Mouse (Mus musculus) T-helper 2 cell (primary cell): ENCODE results near the gene Sectm1a.
"Not testable (repeated sequence)": the region's sequence is repeated elsewhere in the genome, so short reads cannot be mapped to it uniquely, and the experiment has no call there.

Experiments
- in situ Hi-C: fragments of 300-600 bp; cut with MboI, MseI; formaldehyde crosslinking; loops from one replicate; pipeline ENCODE4 v1.15.1; 2025; ENCODE audit warnings: high pct_unique_total_duplicates

Sectm1a gene

DNA sequence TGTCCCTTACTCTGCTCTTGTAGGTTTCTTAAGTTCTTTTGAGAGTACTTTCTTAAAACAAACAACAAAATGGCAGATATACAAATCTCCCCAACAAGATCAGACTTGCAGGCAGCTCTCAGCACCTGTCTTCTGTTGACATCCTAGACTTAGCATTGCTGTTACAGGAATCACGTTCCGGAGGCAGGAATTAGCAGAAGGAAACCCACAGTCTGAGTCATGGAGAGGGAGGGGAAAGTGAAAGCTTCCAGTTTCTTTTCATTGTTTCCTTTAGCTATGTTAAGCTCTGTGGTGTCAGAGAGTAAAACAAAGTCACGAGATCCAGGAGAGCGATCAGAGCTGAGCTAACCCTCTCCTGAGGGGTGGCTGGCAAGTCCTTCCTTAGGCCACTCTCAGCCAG, 9.9 kb upstream of the Sectm1a start:
- in situ Hi-C loops: no loop called here

DNA sequence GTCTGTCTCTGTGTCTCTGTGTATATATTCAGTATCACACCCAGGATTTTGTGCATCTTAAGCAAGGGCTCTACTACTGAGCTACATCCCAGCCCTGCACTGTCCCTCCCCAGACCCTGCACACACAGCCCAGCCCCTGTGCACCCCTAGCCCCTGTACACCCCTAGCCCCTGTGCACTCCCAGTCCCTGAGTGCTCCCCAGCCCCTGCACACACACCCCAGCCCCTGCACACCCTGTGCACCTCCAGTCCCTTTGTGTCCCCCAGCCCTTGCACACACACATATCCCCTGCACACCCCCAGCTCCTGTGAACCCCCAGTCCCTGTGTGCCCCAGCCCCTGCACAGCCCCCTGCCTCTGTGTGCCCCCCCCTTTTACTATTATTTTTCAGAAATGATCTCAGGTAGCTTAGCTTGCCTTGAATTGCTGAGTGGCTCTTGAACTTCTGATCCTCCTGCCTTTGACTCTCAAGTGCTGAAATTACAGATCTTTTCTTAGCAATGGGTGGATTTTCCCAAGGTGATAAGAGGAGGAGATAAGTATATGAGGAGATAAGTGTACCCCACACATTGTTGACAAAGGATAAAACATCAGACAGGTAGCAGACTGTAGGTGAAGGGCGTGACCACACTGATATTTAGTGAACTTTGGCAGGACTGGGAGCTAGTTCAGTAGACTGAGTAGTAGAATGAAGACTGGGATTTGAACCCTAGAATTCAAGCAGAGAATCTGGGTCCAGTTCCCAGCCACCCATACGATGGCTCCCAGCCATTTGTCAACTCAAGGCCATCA, 8.9 kb upstream of the Sectm1a start:
- in situ Hi-C loops: no loop called here

DNA sequence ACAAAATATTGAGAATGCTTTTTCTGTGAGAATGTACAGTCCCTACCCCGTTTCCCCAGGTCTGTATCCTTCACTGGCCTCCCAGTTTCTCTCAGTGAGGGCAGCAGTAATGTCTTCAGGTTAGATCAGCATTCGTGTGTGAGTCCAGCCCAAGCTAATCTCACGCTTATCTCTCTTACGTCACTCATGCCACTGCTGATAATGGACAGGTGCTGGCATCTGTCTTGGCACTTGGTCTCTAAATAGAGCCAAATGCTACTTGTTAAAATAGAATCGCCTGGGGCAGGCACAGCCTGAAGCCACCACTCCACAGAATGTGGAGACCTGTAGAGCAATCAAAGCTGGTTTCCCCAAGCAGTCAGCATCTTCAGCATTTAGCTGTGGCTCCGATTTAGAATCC, 8.0 kb upstream of the Sectm1a start:
- in situ Hi-C loops: no loop called here

DNA sequence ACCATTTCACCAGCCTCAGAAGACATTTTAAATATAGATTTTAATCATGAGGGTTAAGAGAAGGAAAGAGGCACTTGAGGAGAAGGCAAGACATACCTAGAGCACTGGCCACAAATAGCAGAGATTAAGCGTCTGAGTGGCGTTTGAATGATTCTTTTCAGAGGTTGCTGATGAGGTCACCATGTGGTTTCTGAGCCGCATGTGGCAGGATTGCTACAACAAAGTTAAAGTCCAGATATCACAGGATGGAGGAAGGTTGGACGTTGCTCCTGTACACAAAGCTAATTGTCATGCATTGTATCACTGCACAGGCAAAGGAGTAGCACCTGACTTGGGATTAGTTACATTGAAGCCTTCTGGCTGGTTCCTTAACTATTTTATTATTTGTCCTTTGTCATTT, 5.3 kb upstream of the Sectm1a start:
- in situ Hi-C loops: no loop called here

DNA sequence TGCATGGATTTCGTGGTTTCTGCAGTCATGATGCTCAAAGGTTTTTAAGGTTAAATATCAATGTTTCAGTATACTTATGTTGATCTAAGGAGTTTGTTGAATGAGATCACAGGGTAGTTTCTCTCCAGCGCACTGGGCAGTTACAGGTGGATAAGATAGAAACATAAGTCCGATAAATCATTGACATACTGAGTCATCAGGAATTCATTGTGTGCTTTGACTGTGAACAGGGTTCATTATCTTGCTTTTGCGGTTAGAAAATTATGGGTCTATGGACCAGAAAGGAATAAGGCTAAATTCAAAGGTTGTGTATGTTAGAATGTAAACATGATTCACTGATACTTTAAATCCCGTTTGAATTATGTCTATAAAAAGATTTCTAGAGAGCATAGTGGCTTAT, 4.2 kb upstream of the Sectm1a start:
- in situ Hi-C loops: no loop called here

DNA sequence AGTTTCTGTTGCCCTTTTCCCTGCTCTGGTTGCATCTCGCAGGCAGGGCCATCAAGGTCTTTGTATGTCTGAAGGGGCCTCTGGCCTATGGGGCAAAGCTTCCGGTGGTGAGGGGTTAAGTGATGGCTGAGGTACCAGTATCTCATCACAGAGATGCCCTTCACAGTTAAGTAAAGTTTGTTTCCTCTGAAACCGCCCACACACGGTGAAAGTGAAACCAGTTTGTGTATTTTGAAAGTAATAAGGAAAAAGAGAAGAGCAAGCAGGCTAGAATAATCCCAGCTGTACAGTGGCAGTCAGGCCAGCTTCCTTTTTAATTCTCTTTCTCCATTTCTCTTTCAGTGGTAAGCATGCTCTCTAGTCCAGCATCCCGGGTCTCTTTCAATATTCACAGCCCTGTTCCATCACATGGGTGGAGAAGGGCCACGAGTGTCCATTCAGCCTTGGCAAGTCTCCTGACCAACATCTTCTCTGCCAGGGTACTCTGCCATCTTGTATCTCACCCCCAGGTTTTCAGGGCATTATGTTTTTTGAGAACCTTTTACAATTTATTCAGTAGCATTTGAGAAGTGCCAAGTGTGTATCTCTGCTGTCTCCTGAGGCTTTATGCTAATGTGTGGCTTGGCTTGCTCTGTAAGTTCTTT, 2.0 kb upstream of the Sectm1a start:
- in situ Hi-C loops: no loop called here

DNA sequence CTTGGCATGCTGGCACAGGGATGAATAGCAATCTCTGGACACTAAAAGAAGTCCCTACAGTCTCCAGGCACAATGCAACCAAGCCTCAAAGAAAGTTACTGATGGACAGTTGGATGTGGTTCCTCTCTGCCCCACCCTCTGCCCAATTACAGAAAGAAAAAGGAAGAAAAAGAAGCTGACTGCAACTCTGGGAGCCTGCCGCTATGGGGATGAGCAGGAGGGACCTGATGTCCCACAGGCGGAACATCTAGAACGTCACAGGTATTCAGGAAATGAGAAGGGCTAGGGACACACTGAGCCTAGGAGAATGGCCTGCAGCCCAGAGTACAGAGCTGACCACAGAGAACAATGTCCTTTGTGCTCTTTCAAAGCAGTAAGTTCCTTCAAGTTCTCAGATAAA, 1.2 kb upstream of the Sectm1a start:
- in situ Hi-C loops: no loop called here

DNA sequence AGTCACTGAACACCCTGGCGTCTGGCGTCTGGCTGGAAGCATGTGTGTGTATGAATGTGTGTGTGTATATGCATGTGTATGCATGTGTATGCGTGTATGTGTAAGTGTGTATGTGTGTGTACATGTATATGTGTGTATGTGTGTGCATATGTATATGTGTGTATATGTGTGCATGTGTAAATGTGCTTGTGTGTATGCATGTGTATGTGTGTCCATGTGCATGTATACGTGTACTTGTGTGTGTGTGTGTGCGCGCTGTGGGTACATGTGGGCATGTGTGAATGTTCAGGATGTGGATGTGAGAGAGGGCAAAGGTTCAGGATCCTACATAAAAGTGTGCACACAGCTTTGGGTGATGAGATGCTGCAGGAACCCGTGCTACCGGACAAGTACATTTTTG, 690 bp downstream of the Sectm1a start:
- in situ Hi-C loops: no loop called here

DNA sequence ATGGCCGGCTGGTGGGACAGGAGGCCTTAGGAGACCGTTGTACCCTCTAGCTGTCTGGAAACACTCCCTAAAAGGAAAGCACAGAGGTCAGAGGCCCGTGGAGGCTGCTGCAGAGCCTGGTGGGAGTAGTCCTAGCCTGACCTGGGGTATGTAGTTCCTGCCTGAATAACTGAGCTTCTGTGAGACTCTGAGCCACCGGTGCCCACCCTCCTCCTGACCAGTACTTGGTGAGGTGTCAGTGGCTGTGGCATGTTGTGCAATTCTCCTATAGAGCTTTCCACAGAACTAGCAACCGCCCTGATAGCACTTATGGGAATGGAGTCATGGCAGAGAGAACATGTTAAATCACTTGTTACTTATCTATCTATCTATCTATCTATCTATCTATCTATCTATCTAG, 5.4 kb downstream of the Sectm1a start:
- in situ Hi-C loops: no loop called here

DNA sequence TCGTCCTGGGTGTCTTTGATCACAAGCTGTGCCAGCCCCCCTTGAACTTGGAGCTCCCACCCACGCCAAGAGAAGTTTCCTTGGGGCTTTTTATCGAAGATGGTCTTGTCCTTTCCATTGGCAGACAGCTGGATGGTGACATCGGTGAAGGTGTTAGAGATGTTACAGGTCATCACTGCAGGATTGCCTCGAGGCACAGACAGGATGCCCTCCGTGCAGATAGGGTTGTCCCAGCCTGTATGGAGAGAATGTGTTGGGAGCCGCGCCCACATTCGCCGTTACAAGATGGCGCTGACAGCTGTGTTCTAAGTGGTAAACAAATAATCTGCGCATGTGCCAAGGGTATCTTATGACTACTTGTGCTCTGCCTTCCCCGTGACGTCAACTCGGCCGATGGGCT, 11.4 kb downstream of the Sectm1a start:
- in situ Hi-C loops: not testable (repeated sequence)

DNA sequence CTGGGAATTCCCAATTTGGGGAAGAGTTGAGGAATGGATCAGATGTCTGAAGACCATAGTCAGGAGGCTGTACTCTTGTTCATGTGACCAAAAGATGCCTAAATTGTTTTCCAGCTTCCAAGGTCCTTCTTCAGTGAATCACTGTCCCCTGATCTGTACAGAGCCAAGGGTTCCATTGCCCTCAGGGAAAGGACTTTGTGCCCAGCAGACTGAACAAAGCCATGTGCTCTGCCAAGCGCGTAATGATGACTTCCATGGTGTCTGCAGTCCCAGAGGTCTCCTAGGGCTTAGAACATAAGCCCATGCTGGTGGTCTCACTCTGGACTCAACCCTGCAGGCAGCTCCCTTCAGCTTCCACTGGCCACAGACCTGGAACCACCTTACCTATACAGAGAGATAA, 13.1 kb downstream of the Sectm1a start:
- in situ Hi-C loops: no loop called here

DNA sequence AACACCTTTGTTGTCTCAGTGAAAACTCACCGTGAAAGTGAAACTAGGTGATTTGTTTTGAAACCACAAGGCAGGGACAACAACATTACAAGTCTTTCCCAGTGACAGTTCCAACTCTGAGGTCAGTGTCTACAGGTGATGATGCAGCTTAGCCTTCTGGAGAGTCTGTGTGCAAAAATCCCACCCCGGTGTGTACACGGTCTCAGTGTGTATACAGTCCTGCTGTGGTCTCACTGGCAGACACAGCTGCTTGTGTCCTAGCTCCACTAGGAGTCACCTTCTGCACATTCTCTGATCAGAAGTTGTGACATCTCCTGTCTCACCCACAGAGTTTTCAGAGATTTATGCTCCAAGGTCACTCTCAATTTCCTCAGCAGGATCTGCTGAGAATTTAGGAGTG, 16.8 kb downstream of the Sectm1a start:
- in situ Hi-C loops: no loop called here

DNA sequence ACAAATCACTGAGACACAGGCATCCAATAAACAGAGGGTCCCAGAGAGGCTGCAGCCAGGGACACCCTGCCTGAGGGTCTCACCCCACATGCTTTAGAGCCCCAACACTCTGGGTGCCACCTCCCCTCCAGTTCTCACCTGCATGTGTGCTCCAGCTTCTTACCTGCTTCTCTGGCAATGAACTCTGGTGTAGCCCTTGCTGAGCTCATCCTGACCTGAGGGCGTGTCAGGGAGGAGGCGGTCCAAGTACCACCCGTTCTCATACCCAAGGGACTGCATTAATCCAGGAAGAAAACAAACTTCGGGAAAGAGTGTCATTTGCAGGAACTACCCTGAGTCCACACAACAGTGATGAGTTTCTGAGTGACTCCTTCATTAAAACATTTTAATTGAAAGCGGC, 17.6 kb downstream of the Sectm1a start, which contains the start of gene Sectm1b:
Sectm1b (minus strand) TSS at position 191 of the 400 bp plus-strand sequence.
- in situ Hi-C loops: no loop called here

DNA sequence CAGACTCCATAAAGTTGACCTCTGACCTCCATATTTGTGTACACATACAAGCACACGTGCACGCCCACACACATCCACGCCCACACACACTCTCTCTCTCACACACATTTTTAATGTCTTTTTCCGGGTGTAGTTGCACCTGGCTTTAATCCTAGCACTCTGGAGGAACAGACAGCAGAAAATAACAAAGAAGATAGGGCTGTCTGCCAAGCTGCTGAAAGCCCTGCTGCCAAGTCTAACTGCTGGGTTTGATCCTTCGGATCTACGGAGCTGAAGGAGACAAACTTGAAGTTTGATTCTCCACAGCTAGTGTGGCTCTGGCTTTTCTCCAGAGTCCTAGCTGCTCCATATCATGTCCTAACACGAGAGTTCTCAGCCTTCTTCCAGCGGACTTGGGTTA, 19.4 kb downstream of the Sectm1a start:
- in situ Hi-C loops: no loop called here

DNA sequence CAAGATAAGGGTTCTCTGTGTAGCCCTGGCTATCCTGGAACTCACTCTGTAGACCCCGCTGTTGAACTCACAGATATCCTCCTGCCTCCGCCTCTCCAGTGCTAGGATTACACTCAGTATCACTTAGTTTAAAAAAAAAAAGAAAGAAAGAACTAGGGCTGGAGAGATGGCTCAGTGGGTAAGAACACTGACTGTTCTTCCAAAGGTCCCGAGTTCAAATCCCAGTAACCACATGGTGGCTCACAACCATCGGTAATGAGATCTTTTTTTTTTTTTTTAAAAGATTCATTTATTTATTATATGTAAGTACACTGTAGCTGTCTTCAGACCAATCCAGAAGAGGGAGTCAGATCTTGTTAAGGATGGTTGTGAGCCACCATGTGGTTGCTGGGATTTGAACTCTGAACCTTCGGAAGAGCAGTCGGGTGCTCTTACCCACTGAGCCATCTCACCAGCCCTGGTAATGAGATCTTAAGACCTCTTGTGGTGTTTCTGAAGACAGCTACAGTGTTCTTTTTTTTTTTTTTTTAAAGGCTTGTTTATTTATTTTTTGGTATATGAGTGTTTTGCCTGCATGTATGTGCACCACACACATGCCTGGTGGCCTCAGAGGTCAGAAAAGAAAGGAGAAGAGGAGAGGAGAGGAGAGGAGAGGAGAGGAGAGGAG, 20.5 kb downstream of the Sectm1a start:
- in situ Hi-C loops: not testable (repeated sequence)

DNA sequence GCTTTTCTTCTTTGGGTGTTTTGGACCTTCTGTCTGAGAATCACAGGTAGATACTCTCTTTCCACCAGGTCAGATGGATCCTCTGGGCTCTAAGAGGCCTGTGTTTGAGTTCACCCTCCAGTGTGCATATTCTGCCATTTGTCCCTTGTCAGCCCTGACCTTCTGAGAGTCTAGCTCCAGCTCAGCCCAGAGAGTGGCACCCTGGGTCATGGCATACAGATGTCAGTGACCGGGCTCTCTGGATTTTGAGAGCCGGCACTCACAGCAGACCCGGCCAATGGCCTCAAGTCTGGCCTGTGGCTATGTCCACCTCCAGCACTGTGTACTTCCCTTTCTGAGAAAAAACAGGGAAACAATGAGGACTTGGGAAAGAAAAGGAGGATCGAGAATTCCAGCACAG, 21.5 kb downstream of the Sectm1a start:
- in situ Hi-C loops: no loop called here

DNA sequence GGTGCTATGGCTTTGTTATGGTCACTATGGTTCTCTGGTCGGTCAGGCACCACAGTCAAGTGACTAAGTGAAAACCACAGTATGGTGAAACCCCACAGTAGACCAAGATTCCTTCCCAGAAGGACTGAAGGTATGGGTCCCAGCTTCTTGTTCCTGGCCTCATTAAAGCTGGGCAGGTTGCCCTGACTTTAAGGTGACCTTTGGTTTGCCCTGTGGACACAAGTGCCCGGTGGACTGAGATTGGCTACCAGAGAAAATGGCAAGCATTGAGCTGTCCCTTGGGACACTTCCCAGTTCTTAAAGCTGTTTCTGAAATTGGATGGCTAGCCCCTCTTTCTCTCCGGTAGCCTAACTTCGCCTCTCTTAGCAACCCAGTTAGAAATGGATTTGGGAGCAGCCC, 22.1 kb downstream of the Sectm1a start:
- in situ Hi-C loops: no loop called here

DNA sequence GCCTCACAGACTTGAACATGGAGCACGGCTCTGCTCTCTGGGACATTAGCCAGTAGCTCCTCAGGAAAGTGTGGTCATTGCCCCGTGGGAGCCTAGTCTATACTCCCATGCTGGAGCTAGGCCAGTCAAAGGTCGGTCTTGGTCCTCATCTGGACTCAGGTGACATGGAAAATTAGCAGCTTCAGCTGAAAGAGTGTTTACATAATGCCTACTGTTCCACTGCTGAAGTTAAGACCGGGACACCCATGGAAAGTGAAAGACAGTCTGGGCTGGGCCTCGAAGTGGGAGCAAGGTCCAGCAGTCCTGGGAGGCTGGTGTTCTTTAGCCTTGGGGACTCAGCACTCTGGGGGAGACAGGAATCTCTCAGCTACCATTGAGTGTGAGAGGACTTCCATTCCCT, 22.9 kb downstream of the Sectm1a start:
- in situ Hi-C loops: no loop called here

DNA sequence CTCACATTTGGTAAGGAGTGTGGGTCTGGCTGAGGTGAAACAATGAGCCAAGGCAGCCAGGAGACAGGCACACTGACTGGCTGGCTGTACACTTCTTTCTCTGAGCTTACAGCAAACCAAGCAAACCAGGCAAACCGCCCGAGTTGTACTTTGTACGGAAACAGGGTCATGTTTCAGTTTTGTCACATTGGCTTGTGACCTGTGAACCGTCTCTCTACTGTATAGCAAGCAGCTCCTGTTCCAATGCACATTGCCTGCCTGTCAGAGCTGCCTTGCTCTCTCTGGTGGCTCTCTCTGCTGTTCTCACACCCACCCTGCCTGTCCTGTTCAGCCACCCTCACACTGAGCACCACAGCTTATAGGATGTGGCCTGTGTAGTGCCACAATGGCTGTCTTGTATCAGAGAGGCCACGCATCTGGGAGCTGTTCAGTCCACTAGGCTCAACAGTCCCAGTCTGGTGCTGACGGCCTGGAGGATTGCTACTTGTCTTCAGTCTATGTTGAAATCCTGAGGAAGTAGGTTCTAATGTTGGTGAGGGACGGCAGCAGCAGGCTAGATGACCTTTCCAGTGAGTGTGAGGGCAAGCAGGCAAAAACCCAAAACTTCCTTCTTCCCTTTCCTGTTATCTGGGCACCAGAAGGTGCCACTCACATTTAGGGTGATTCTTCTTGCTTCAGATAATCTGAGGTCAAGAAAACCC, 24.3 kb downstream of the Sectm1a start:
- in situ Hi-C loops: no loop called here

DNA sequence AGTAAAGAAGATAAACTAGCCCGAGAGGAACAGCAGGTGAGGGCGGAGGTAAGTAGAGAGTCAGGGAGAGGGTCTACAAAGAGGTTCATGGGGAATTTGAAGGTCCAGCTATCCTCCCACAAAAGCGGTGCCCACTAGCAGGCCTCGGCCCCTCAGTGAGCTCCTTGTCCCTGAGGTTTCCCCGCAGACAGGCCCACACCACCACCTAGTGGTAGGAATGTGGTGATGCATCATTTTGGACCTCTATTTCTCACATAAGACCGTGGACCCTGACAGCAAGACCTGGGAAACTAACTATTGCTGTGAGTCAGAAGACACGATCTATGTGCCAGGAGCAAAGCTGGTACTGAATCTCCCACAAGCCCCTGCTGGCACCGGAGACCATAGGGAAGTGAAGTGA, 27.5 kb downstream of the Sectm1a start:
- in situ Hi-C loops: no loop called here

DNA sequence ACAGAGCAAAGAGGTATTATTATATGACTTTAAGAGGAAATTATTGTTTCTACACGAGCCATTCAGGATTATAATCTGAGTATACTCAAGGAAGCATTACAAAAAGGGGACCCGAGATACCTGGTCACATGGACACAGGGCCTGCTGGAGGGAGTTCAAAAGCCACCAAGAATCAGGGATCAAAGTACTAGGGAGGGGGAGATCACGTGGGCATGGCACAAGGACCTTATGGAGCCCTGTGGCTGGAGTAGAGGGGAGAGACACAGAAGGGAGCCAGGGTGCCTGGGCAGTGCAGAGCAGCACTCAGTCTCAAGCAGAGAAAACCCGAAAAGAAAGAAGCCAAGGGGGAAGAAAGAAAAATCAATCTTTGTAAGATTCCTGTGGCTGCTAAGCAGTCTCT, 28.6 kb downstream of the Sectm1a start:
- in situ Hi-C loops: no loop called here

DNA sequence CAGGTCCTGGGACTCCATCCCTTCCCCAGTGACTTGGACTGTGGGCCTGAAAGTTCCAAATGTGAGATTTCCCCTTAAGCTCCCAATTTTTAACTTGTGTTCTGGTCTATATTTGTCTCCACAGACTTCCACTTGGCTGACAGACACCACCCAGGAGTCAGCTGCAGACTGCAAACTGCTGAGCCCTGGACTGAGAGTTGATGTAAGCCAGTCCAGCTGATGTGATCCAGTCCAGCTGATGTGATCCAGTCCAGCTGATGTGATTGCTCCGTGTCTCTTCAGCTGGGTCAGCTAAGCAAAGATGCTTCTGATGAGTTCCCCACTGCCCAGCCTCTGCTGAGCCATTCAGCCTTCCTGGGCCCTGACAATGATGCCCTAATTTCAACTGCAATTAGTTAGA, 29.2 kb downstream of the Sectm1a start:
- in situ Hi-C loops: no loop called here
